Mouse (Mus musculus): ENCODE results near the gene Oxct1.

GRCm38 (mm10) chr15:3995448-3996266 lies 30.5 kb upstream of the Oxct1 start, which contains the start of gene AW549877:
- TF ChIP-seq CTCF (IDR thresholded peaks at IDR 0.05; ENCODE audit: control insufficient read depth, insufficient read depth, insufficient replicate concordance, low read depth, low read length) (no peak), POLR2A (IDR thresholded peaks at IDR 0.05; ENCODE audit: control insufficient read depth, low read depth, low read length) (peak; percentile 97)

Data from testis, adult 2 months (tissue).